Mouse (Mus musculus) lung, embryonic 16.5 days (tissue): ENCODE results near the gene Rpn2. TPM values are rescaled to one million over a fixed set of nuclear protein-coding genes. Genes with fewer than 3 reads are reported as not detected.
A peak's percentile ranks its signal among the peaks of the same experiment; 100 is the strongest.

Experiments used
- ATAC-seq: fragments of 200-750 bp; cut with Nextera tagmentation; 2 replicates; pipeline ENCODE4 v1.8.0; 2017; ENCODE audit warnings: low read depth, mild to moderate bottlenecking, moderate library complexity
- H3K27ac ChIP-seq: fragments of 300-500 bp; sonication (generic); 2 replicates; pipeline ENCODE4 v1.5.1; 2014; ENCODE audit warnings: mild to moderate bottlenecking, control low read depth, low read length
- H3K27me3 ChIP-seq: fragments of 300-500 bp; sonication (generic); 2 replicates; pipeline ENCODE4 v1.6.1; 2014; ENCODE audit warnings: low read depth, low read length, mixed read lengths; ENCODE audit not compliant: control insufficient read depth, insufficient read depth
- H3K36me3 ChIP-seq: fragments of 300-500 bp; sonication (generic); 2 replicates; pipeline ENCODE4 v1.6.1; 2014; ENCODE audit warnings: low read length; ENCODE audit not compliant: control insufficient read depth, insufficient read depth
- H3K4me1 ChIP-seq: fragments of 300-500 bp; sonication (generic); replicated peaks from 2 replicates; pipeline ENCODE4 v1.6.1; 2014; ENCODE audit warnings: low read length, mixed read lengths; ENCODE audit not compliant: control insufficient read depth, insufficient read depth
- H3K4me2 ChIP-seq: fragments of 300-500 bp; sonication (generic); 2 replicates; pipeline ENCODE4 v1.6.1; 2014; ENCODE audit warnings: low read depth, low read length, control low read depth
- H3K4me3 ChIP-seq: fragments of 300-500 bp; sonication (generic); 2 replicates; pipeline ENCODE4 v1.5.1; 2014; ENCODE audit warnings: mild to moderate bottlenecking, low read length, control low read depth
- H3K9ac ChIP-seq: fragments of 300-500 bp; sonication (generic); 2 replicates; pipeline ENCODE4 v1.6.1; 2014; ENCODE audit warnings: low read length, control low read depth
- H3K9me3 ChIP-seq: fragments of 300-500 bp; sonication (generic); 2 replicates; pipeline ENCODE4 v1.6.1; 2016; ENCODE audit warnings: low read length; ENCODE audit not compliant: control insufficient read depth
- WGBS: fragments of 180-500 bp; shearing (Covaris S2); extraction: QIAGEN DNeasy Blood & Tissue Kit; methylation state at CpG from one replicate; pipeline ENCODE4 v1.1.7; 2014; 5-methylcytosine and 5-hydroxymethylcytosine counted together
- polyA plus RNA-seq: library from polyadenylated mRNA; unstranded; fragments of >200 nt; fragmentation: Nextera tagmentation; extraction: Ambion mirVana; gene quantifications from 2 replicates; pipeline ENCODE4 v1.2.1, GENCODE M21; 2015

Rpn2 gene
- polyA plus RNA-seq, 1 experiment from 2014 or later: 360 TPM

GRCm38 (mm10) chr2:157360028-157360427, 81.2 kb downstream of the Rpn2 start:
- H3K4me1 ChIP-seq: no peaks in the 10 kb centered on the region
- no peak for ATAC-seq
- WGBS: 66% methylated on average over 5 of the region's 5 CpGs

GRCm38 (mm10) chr2:157363031-157363430, 84.2 kb downstream of the Rpn2 start:
- Histone ChIP-seq H3K4me3 (no peak overlapping the region), H3K27ac (no peak overlapping the region), H3K4me1 (peaks cover 5% of the 10 kb centered on the region; the same call in 1 of the 2 replicates), H3K27me3 (no peaks in the 10 kb centered on the region), H3K36me3 (no peaks in the 10 kb centered on the region), H3K9me3 (no peaks in the 10 kb centered on the region), H3K4me2 (no peak overlapping the region), H3K9ac (no peak overlapping the region)
- WGBS: 69% methylated on average over 3 of the region's 3 CpGs
- no peak for ATAC-seq

More at GRCm38 (mm10) chr2:157360028-157360427, 81.2 kb downstream of the Rpn2 start:
- Histone ChIP-seq H3K9me3 (no peaks in the 10 kb centered on the region), H3K27ac (no peak overlapping the region), H3K9ac (no peak overlapping the region), H3K36me3 (no peaks in the 10 kb centered on the region), H3K27me3 (no peaks in the 10 kb centered on the region), H3K4me2 (no peak overlapping the region), H3K4me3 (no peak overlapping the region)

- peaks cover 15% of the 10 kb centered on the region for H3K4me1 ChIP-seq
- no peak for ATAC-seq
- H3K9ac ChIP-seq: no peak overlapping the region
- 75% methylated on average over 9 of the region's 9 CpGs for WGBS
- H3K4me3 ChIP-seq: no peak overlapping the region; the same call in 1 of the 2 replicates
- H3K27me3 ChIP-seq: no peaks in the 10 kb centered on the region
- H3K4me2 ChIP-seq: peak overlapping the region; percentile 86
- H3K27ac ChIP-seq: peak overlapping the region; percentile 93
- no peaks in the 10 kb centered on the region for H3K9me3 ChIP-seq
- no peaks in the 10 kb centered on the region for H3K36me3 ChIP-seq
Measured at GRCm38 (mm10) chr2:157366762-157367161, 87.9 kb downstream of the Rpn2 start.

- peak; percentile 91 for ATAC-seq
- 4% methylated on average over 42 of the region's 42 CpGs for WGBS
- H3K9me3 ChIP-seq: no peaks in the 10 kb centered on the region
- H3K4me2 ChIP-seq: peak within 1 kb of the TSS; percentile 86
- H3K27me3 ChIP-seq: no peaks in the 10 kb centered on the region
- peak within 1 kb of the TSS; percentile 94 for H3K9ac ChIP-seq
- H3K4me1 ChIP-seq: peaks cover 15% of the 10 kb centered on the region
- H3K4me3 ChIP-seq: peak within 1 kb of the TSS; percentile 74
- no peaks in the 10 kb centered on the region for H3K36me3 ChIP-seq
- H3K27ac ChIP-seq: peak within 1 kb of the TSS; percentile 93
Measured at GRCm38 (mm10) chr2:157367184-157367893, 88.5 kb downstream of the Rpn2 start, which contains the start of gene Manbal. Manbal (plus strand) TSS chr2:157367594.

- Histone ChIP-seq H3K27me3 (no peaks in the 10 kb centered on the region), H3K27ac (peak overlapping the region; percentile 93), H3K9ac (peak overlapping the region; percentile 94), H3K36me3 (no peaks in the 10 kb centered on the region), H3K4me1 (peaks cover 18% of the 10 kb centered on the region), H3K9me3 (no peaks in the 10 kb centered on the region), H3K4me2 (peak overlapping the region; percentile 86), H3K4me3 (peak overlapping the region; percentile 74)
- 3% methylated on average over 13 of the region's 13 CpGs for WGBS
- ATAC-seq: peak; percentile 13
Measured at GRCm38 (mm10) chr2:157367991-157368390, 89.2 kb downstream of the Rpn2 start.

GRCm38 (mm10) chr2:157371696-157372095, 92.9 kb downstream of the Rpn2 start:
- H3K9ac ChIP-seq: 0 out of 2 replicates have a peak overlapping the region, but pooled peaks have one; percentile 4
- H3K36me3 ChIP-seq: 0 out of 2 replicates have a peak, but pooled peaks cover 2% of the 10 kb centered on the region
- no peaks in the 10 kb centered on the region for H3K27me3 ChIP-seq
- ATAC-seq: no peak
- H3K4me3 ChIP-seq: no peak overlapping the region
- no peak overlapping the region for H3K27ac ChIP-seq
- H3K4me1 ChIP-seq: peaks cover 32% of the 10 kb centered on the region
- H3K9me3 ChIP-seq: no peaks in the 10 kb centered on the region
- 71% methylated on average over 6 of the region's 6 CpGs for WGBS
- H3K4me2 ChIP-seq: no peak overlapping the region

- Histone ChIP-seq H3K4me3 (no peak overlapping the region), H3K4me2 (no peak overlapping the region), H3K27me3 (no peaks in the 10 kb centered on the region), H3K9me3 (no peaks in the 10 kb centered on the region), H3K9ac (no peak overlapping the region), H3K27ac (peak overlapping the region; percentile 79), H3K4me1 (peaks cover 21% of the 10 kb centered on the region), H3K36me3 (0 out of 2 replicates have a peak, but pooled peaks cover 2% of the 10 kb centered on the region)
- WGBS: 71% methylated on average over 3 of the region's 3 CpGs
- peak; percentile 60 for ATAC-seq
Measured at GRCm38 (mm10) chr2:157373681-157374080, 94.9 kb downstream of the Rpn2 start.

GRCm38 (mm10) chr2:157375051-157375450, 96.2 kb downstream of the Rpn2 start:
- Histone ChIP-seq H3K9me3 (no peaks in the 10 kb centered on the region), H3K9ac (no peak overlapping the region), H3K36me3 (peaks cover 4% of the 10 kb centered on the region; the same call in 1 of the 2 replicates), H3K27me3 (no peaks in the 10 kb centered on the region), H3K4me3 (no peak overlapping the region), H3K4me2 (no peak overlapping the region), H3K27ac (peak overlapping the region; percentile 90), H3K4me1 (peaks cover 18% of the 10 kb centered on the region)
- peak; percentile 63 for ATAC-seq
- 38% methylated on average over 7 of the region's 8 CpGs for WGBS
